Mouse (Mus musculus) adrenal gland, adult 2 months (tissue): ENCODE measurements around the gene Nat9. TPM values are rescaled to one million over a fixed set of nuclear protein-coding genes. Genes with fewer than 3 reads are reported as not detected.

Experiments used
- DNase-seq: peaks from one replicate; pipeline ENCODE4 v3.0.0; 2021
- long read RNA-seq: library from polyadenylated mRNA; stranded (forward); transcript quantifications from one replicate; pipeline ENCODE4 v2.0.0, GENCODE M21; 2021
- polyA plus RNA-seq: library from polyadenylated mRNA; depleted of rRNA; stranded (reverse); fragments of >200 nt; gene quantifications from 2 replicates; pipeline ENCODE4 v1.2.3, GENCODE M21; 2012; rRNA removed
- total RNA-seq, 2 experiments: library from RNA; stranded (reverse); gene quantifications; 2 replicates each; pipeline ENCODE4 v1.2.3; 2021

Nat9 gene
- 10 to 100 TPM; 20.0 to 29.2 TPM for total RNA-seq
- polyA plus RNA-seq, result 12.0 and 16.2 TPM in 2 replicates
- long read RNA-seq, transcript Nat9-203 (7 exons, 1,204 nt), result major isoform, 12 of 22 reads
- long read RNA-seq, partial matches to known transcripts, result 2 of 22 reads
- long read RNA-seq, other reads (novel, unspliced or antisense), result 5 of 22 reads

DNA sequence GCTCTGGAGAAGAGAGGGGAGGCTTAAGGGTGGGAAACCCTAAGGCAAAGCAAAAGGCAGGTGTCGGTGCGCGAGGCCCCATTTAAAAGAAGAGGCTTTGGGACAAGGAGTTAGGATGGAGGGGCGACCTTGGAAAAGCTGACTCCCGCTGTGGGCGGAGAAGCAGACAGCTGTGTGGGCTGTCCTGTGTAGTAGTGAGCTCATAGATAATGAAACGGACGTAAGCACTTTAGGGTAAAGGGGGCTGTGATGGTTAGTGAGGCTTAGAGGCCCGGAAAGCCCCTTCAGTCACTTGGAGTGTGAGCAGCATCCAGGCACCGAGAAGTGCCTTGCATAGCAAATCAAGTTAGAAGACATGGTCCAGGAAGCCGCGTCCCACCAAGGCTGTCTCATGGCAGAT, at the start of gene Nat9:
TSS of gene Nat9 (minus strand) at position 167 of the 400 bp plus-strand sequence.
- no peak for DNase-seq

DNA sequence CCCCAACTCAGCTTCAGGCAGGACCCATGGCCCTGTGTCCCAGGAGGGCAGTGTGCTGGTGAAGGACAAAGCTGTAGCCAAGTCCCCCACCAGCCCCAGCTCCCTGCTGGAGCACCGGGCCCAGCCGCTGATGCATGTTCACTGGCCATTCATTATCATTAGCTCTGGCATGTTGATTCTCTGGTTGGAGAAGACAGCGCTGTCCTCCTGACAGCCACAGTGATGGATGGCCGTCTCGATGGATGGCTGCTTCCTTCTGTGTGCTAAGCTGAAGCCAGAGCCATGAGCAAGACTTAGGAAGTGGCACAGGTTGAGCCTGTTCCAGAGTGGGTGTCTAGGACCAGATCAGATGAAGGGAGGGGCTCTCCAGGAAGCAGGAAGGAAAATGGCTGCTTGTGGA, 48.9 kb upstream of the Nat9 start:
- DNase-seq, result no peak

DNA sequence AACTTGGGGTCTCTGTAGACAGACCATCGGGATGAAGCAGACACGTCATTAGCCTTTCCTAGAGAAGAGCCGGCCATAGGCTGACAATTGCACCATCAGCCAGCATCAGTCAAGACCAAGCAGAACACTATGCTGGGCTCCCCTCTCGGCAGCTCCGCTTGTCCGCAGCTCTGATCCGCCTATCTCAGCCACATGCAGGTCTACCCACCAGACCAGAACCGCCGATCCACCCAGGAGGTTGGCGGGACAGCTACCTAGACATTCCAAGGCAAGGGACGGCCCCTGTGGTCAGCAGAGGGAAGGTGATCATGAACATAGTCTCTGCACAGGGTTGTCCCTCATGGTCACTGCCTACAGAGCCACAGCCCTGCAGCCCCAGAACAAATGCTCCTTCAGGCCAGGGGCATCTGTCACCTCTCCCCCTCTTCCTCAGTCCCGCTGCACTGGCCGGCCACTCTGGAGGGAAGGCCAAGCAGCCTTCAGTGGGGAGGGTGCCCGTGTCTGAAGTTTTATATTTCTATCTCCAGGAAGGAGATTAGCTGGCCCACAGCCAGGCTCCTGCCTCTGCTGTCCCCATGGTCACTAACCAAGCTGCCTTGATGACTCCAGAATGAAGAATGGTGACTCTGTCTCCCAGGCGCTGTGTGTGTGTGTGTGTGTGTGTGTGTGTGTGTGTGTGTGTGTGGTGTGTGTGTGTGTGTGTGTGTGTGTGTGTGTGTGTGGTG, 46.8 kb upstream of the Nat9 start:
- DNase-seq, result peak; percentile 76

- DNase-seq, result no peak
Measured at GRCm38 (mm10) chr11:115233526-115234290, 46.0 kb upstream of the Nat9 start.

DNA sequence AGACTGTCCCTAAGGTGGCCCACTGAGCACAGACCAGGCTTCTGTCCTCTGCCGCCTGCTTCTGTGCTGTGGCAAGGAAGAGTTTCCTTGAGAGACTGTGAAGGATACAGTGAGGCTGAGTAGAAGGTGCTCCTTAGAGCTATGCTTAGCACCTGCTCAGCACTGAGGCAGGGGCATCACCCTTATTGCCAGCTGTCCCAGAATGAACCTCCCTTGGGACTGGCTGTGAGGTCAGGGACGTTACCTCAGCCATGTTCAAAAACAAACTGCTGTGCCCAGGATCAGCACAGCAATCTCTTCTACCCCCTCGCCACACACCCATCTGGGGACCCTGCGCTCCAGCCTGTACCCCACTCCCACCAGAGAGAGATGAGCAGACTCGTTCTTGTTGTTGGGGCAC, 45.2 kb upstream of the Nat9 start:
- DNase-seq, result no peak

DNA sequence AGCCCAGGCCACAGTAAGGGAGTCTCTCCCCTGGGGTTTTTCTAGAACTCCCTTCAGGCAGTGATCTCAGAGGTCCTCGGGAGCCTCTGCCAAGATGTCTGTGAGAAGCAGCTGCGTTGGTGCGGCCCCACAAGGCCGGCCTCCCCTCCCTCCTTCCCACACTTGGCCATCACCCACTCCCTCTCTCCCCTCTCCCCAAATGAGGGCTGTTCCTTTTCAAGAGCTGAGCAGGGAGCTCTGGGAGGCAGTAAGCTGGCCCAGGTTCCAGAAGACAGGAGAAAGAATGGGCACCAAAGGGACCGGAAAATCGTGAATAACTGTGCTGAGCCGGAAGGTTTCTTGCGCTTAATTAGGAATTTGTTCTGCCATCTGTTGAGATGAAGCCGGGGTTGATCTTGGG, 44.3 kb upstream of the Nat9 start:
- DNase-seq, result peak; percentile 27

GRCm38 (mm10) chr11:115231168-115231915, 43.7 kb upstream of the Nat9 start:
- DNase-seq, result no peak

DNA sequence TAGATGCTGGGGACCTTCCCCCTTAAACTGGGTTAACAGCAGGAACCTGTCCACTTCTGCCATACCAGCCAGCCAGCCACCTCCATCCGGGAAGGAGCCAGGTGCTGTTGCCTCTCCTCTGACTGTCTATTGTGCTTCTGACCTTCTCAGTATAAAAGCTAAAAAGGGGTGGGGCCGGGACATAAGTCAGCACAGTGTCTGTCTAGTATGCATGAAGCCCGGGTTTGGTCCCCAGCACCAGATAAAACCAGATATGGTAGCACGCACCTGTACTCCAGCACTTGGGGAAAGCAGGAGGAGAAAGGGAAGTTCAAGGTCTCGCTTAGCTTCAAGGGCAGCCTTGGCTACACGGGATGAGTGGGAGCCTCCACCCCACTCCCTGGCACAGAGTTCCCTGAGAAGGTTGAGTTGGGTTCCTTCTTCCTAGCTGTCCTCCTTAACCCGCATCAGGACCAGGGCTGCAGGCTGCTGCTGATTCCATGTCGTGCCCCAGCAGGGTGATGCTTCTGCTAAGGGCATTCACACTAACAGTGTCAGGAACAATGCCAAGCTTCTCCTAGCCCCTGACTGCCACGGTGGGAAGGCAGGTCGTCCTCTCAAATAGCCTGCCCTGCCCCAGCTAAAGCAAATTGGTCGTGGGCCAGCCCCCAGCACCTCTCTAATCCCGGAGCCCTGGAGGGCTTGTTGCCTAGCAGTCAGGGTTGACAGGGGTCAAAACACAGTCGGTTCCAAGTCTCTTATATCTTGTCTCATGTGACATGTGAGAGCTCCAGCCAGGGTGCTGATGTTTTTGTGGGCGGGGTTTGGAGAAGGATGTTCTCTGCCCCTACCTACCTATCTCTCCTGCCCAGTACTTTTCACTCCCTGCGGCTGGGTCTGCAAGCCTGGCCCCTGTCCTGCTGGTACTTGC, 41.6 kb upstream of the Nat9 start:
- peak; percentile 19 for DNase-seq

DNA sequence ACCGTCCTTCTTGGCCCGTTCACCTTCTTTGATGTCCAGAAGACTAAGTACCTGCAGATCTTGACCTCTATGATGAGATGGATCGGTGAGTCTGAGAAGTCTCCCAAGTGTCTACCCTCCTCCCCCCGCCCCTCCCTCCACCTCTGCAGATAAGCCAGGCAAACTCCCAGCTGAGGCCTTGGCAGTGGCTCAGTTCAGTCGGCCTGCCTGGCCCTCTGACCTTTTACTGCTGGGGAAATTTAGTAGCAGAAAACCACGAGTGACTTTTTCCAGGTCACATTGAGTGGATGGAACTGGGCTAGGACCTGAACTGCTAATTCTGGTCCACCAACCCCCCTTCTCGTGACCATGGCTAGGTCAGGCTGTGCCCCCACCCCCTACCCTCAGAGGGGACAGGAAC, 40.8 kb upstream of the Nat9 start:
- peak; percentile 45 for DNase-seq

- DNase-seq, result no peak
Measured at GRCm38 (mm10) chr11:115227640-115228039, 40.0 kb upstream of the Nat9 start.

DNA sequence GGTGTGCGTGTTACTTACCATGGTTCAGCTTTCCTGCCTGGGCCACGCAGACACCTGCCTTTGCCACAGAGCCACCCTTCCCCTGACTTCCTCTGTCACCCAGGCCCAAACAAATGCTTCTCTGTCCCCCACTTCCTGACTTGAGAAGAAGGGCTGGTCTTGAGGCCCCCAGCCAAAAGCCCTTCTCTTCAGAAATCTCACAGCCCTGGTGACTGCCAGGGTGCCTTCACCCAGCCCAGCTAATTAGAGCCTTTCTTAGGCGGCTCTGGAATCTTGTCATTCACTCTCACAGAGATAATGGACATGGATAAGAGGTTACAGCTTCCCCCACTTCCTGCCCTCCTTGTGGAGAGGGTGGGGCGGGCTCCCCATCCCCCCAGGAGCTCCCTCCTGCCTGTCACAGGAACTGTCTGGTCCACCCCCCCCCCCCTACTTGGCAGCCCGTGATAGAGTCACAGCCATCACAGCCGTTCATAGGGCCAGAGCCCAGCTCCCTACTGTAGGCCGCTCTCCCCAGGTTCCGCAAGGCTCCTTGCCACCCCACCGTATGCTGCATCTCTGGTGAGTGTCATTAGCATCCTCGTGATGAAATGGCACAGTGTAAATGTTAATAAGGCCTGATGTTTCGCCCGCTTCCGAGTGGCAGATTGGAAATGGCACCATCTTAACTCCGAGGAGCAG, 39.3 kb upstream of the Nat9 start:
- DNase-seq, result no peak

GRCm38 (mm10) chr11:115225301-115225700, 37.6 kb upstream of the Nat9 start:
- DNase-seq, result no peak

DNA sequence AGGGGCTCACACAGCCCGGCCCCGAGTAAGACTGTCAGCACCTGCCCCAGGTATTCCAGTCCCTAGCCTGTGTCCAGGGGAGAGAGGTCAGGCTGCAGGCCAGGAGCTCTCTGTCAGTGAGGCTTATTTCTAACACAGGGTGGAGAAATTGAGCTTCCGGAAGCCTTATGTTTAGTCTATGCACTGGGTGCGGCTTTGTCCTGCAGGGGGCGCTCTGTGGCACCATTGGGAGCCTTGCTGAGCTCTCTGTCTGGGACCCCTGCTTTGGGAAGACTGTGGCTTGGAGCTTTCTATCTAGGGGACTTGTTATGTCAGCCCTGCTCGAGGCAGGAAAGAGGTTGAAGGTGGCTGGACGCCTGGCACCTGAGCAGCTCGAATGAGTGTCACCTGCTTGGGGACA, 37.2 kb upstream of the Nat9 start:
- peak; percentile 52 for DNase-seq

DNA sequence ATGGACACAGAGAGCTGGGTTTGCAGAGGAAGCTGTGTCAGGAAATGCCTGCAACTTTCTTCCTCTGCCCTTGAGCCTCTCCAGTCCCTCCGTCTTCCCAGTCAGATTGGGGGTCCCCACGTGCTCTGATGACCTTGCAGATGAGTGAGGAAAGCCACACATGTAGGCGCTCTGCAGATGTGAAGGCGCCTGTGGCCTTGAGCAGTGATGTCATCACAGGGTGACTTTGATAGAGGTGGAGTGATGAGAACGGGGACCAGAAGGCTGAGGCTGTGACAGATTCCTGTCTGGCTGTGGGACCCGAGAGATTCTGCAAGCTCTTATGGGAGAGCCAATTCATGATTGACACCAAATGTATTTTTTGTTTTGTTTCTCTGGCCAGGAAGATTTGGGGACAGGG, 36.2 kb upstream of the Nat9 start:
- peak; percentile 57 for DNase-seq

DNA sequence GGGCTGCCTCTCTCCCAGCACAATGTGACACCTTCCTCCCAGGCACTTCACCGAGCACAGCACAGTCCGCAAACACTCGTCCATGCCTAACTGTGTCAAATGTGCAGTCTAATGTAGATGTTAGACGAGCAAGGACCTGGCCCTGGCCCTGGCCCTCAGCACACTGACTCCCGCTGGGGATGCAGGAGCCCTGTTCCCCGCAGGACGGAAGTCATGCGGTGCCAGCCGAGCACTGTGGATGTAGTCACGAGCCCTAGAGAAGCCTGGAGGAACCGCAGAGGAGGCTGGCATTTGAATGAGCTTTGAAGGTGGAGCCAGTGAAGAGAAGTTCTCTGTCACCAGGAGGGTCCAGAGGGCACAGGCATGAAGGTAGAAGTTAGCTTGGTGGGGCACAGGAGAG, 35.8 kb upstream of the Nat9 start:
- no peak for DNase-seq

DNA sequence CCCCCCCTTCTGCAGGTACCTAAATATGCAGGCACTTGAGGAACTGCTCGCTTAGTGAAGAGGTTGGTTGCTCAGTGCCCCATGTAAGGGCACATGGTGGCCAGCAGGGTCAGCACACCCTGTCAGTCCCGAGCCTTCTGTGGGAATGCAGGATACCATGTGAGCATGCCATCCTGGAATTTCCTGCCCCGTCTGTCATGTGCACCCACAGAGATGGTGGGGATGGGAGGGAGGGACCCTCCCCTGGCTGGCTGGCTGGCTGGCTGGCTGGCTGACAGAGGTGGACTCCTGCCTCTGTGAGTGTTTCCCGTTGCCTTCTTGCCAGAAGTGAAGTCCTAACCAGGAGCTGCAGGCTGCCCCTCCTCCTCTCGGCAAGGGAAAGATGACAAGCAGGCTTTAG, 34.9 kb upstream of the Nat9 start:
- DNase-seq, result no peak

DNA sequence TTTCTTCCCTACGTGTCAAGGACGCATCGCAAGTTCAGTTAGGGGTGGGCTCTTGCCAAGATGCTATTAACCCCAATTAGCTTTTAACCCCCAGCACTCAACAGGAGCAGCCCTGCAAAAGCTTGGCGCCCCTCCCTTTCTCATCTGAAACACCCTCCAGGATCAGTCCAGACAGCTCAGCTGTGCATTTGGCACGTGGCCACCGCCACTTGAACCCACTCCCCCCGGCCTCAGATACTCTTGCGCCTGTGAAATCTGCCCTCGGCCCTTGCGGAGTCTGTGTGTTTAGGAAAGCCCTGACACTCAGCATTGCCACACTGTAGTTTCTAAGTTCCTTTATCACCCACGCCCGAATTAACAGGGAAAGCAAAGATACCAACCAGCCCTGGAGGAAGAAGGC, 34.4 kb upstream of the Nat9 start:
- DNase-seq, result no peak

GRCm38 (mm10) chr11:115219685-115220084, 32.0 kb upstream of the Nat9 start:
- DNase-seq, result no peak

DNA sequence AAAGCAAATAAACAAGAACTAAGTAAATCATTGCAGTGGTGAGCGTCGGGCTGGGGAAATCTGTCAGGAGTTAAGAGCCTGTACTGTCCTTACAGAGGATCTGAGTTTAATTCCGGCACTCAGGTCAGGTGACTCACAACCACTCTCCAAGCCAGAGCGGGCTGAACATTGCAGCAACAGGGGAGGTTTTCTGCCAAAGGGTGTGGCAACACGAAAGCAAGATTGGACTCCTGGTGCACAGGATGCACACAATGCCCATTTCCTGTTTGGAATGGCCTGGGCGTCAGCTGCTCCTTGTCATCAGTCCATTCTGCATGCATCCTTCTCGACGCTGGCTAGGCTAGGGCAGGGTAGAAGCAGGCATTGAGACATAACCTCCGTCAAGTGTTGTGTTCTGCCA, 31.6 kb upstream of the Nat9 start:
- peak; percentile 63 for DNase-seq

DNA sequence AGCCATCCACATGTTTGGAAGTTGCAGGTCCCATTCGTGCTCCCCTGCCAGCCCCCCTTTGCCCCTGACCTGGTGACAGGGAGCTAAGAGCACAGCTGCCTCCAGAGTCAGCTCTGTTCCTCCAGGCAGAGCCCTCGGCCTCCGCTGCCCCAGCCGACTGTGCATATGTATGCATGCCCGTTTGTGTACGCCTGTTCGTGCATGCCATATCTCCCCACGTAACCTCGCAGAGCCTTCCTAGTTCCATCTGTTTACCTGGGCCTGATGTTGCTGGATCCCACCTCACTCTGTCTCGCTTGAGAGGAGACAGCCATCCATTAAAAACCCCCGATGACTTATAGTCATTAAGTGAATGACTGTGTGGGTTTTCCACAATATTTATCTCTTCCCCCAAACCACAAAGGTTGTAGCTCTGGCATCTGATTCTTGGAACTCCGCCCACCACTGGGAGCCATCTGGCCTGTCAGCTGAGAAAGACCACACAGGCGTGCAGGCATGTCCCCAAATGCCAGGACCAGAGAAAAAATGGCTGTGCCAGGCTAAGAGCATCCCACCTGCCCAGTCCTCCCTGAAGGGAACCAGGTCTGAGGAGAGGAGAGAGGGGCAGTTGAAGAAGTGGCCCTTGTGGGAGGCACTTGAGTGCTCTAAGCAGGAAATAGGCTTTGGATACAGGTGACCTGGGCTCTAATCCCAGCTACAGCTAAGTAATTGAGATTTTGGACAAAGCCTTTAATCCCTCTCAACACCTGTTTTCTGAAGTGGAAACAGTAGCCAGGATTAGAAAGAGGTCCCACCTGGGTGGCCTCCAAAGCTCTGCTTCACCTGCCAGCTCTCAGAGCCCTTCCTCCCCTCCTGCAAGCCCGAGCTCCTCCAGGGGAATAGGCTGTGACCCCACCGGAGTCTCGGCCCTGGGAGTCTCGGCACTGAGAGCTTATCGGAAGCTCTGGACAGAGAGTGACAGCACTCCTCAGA, 30.1 kb upstream of the Nat9 start:
- DNase-seq, result no peak
